Comparison of ENCODE assay signal across 20 mouse cellular contexts in genomic region chr17:84497559-84497958, GRCm38 (mm10). TPM values are rescaled to one million over a fixed set of nuclear protein-coding genes. Genes with fewer than 3 reads are reported as not detected.
DNase-seq lines count a peak whose midpoint lies in the region; ATAC-seq and TF ChIP-seq lines count a peak whose summit lies in the region.
"Had no signal": no experiment of that assay in that cellular context is flagged by ENCODE, and none has a peak within 500 bp of the region (broad histone marks: within the 10 kb centered on the region; RNA-seq: fewer than 3 reads in every experiment).

No protein-coding gene starts in this region.

- intact Hi-C loops in left cerebral cortex, postnatal 4 days (cut with DNase I), result no loop called here

- no peak overlapping the region for H3K4me2 ChIP-seq in kidney, embryonic 15.5 days
- no peak overlapping the region for H3K4me2 ChIP-seq in kidney, postnatal 0 days (ENCODE audit: low read length)
- H3K4me2 ChIP-seq: embryonic facial prominence, embryonic 12.5 days; forebrain, embryonic 13.5 days; forebrain, embryonic 15.5 days had no signal

- H3K36me3 ChIP-seq in kidney, embryonic 15.5 days, result no peaks in the 10 kb centered on the region
- no peaks in the 10 kb centered on the region for H3K36me3 ChIP-seq in kidney, postnatal 0 days (ENCODE audit: insufficient read depth, low read length)
- H3K36me3 ChIP-seq: embryonic facial prominence, embryonic 10.5 days; embryonic facial prominence, embryonic 12.5 days; forebrain, embryonic 15.5 days had no signal

- H3K4me3 ChIP-seq in kidney, embryonic 15.5 days (replicated peaks), result no peak overlapping the region
- no peak overlapping the region for H3K4me3 ChIP-seq in kidney, postnatal 0 days (replicated peaks; ENCODE audit: low read depth, low read length)
- H3K4me3 ChIP-seq: embryonic facial prominence, embryonic 10.5 days; embryonic facial prominence, embryonic 12.5 days; forebrain, embryonic 13.5 days; forebrain, embryonic 15.5 days had no signal

- no peak for ATAC-seq in kidney, embryonic 15.5 days (replicated peaks; ENCODE audit: low FRiP score)
- no peak for ATAC-seq in kidney, postnatal 0 days (replicated peaks; ENCODE audit: low FRiP score, low read depth)
- ATAC-seq: forebrain, embryonic 13.5 days; forebrain, embryonic 15.5 days; forebrain, postnatal 0 days had no signal

- TF ChIP-seq CTCF in kidney, postnatal 0 days (IDR thresholded peaks at IDR 0.05; ENCODE audit: low read depth), result no peak

- H3K27ac ChIP-seq in kidney, embryonic 15.5 days, result 0 out of 2 replicates have a peak overlapping the region, but pooled peaks have one; percentile 18
- no peak overlapping the region for H3K27ac ChIP-seq in kidney, postnatal 0 days
- H3K27ac ChIP-seq: embryonic facial prominence, embryonic 10.5 days; embryonic facial prominence, embryonic 12.5 days; forebrain, embryonic 13.5 days; forebrain, embryonic 15.5 days had no signal

- no peak for DNase-seq in kidney, postnatal 14 days
- peak; percentile 55 for DNase-seq in kidney, postnatal 0 days (ENCODE audit: low spot score)
- DNase-seq in kidney, adult 9 months, result no peak
- DNase-seq in retina, embryonic 14.5 days (ENCODE audit: low spot score), result peak; percentile 42
- no peak for DNase-seq in layer of hippocampus, adult 9-11 months
- no peak for DNase-seq in left cerebral cortex, postnatal 4 days
- DNase-seq: adrenal gland, adult 2 months; adrenal gland, postnatal 10 days; adrenal gland, postnatal 25 days; cerebellum, adult 11-12 months; cerebellum, adult 2 months; cerebellum, adult 9-10 months; cerebellum, postnatal 10 days; cerebellum, postnatal 25 days; forebrain, postnatal 0 days had no signal

- no peaks in the 10 kb centered on the region for H3K27me3 ChIP-seq in kidney, embryonic 15.5 days
- no peaks in the 10 kb centered on the region for H3K27me3 ChIP-seq in kidney, postnatal 0 days (ENCODE audit: insufficient read depth, low read length)
- H3K27me3 ChIP-seq: embryonic facial prominence, embryonic 12.5 days; forebrain, embryonic 13.5 days; forebrain, embryonic 15.5 days had no signal

- H3K4me1 ChIP-seq in kidney, embryonic 15.5 days, result peaks cover 9% of the 10 kb centered on the region
- no peaks in the 10 kb centered on the region for H3K4me1 ChIP-seq in kidney, postnatal 0 days (replicated peaks; ENCODE audit: insufficient read depth, low read length)
- H3K4me1 ChIP-seq: embryonic facial prominence, embryonic 12.5 days; forebrain, embryonic 15.5 days had no signal

- H3K9ac ChIP-seq in kidney, embryonic 15.5 days, result no peak overlapping the region
- no peak overlapping the region for H3K9ac ChIP-seq in kidney, postnatal 0 days (ENCODE audit: low read depth, low read length)
- H3K9ac ChIP-seq: embryonic facial prominence, embryonic 12.5 days; forebrain, embryonic 13.5 days; forebrain, embryonic 15.5 days; forebrain, postnatal 0 days had no signal

- WGBS in kidney, embryonic 15.5 days, result 24% methylated on average over 2 of the region's 2 CpGs
- 14% methylated on average over 2 of the region's 2 CpGs for WGBS in kidney, postnatal 0 days

- H3K9me3 ChIP-seq in kidney, embryonic 15.5 days (replicated peaks), result no peaks in the 10 kb centered on the region
- no peaks in the 10 kb centered on the region for H3K9me3 ChIP-seq in kidney, postnatal 0 days (replicated peaks; ENCODE audit: low read length)
- H3K9me3 ChIP-seq: embryonic facial prominence, embryonic 10.5 days; embryonic facial prominence, embryonic 12.5 days; forebrain, embryonic 13.5 days; forebrain, embryonic 15.5 days had no signal

RNA-seq across cellular contexts. Expression of gene Plekhh2, which starts 14.1 kb away (rescaled TPM):
- 10.3 and 11.9 TPM in 2 replicates for polyA plus RNA-seq in kidney, embryonic 15.5 days (2015; fragmentation: Nextera tagmentation; extraction: Ambion mirVana)
- polyA plus RNA-seq in kidney, postnatal 0 days (2015; fragmentation: Nextera tagmentation; extraction: Ambion mirVana), result 6.1 and 6.6 TPM in 2 replicates
- total RNA-seq in left cerebral cortex, postnatal 4 days (2021), result 1 to 10 TPM; 3.9 to 4.7 TPM

RNA-seq across cellular contexts. Expression of gene Thada, which starts 31.6 kb away (rescaled TPM):
- 10.3 and 10.4 TPM in 2 replicates for polyA plus RNA-seq in kidney, embryonic 15.5 days (2015; fragmentation: Nextera tagmentation; extraction: Ambion mirVana)
- polyA plus RNA-seq in kidney, postnatal 0 days (2015; fragmentation: Nextera tagmentation; extraction: Ambion mirVana), result 3.4 and 4.1 TPM in 2 replicates
- 10 to 100 TPM; 18.4 to 21.7 TPM for total RNA-seq in left cerebral cortex, postnatal 4 days (2021)

Comparison
In these comparisons a context has a peak if more than half of its experiments do, and no peak if none do; other contexts are left out.
1. DNase-seq: peak in kidney, postnatal 0 days (single experiment) and retina, embryonic 14.5 days (single experiment); none in kidney, postnatal 14 days (single experiment), kidney, adult 9 months (single experiment), layer of hippocampus, adult 9-11 months (single experiment) and left cerebral cortex, postnatal 4 days (single experiment).